Mouse (Mus musculus): ENCODE measurements around the gene Pgm2. TPM values are rescaled to one million over a fixed set of nuclear protein-coding genes. Genes with fewer than 3 reads are reported as not detected.

The Pgm2 gene
- polyA plus RNA-seq, 1 experiment from 2014 or later: 17.7 TPM

- no peak overlapping the region for H3K4me3 ChIP-seq
- H3K36me3 ChIP-seq (replicated peaks): no peaks in the 10 kb centered on the region
- H3K4me2 ChIP-seq: no peak overlapping the region
- ATAC-seq (replicated peaks): no peak
- no peak overlapping the region for H3K9ac ChIP-seq
- WGBS: 99% methylated on average over 10 of the region's 10 CpGs
- H3K27me3 ChIP-seq (replicated peaks): no peaks in the 10 kb centered on the region
- H3K9me3 ChIP-seq: no peaks in the 10 kb centered on the region
- H3K27ac ChIP-seq: no peak overlapping the region
- no peaks in the 10 kb centered on the region for H3K4me1 ChIP-seq
These were observed 76.3 kb downstream of the Pgm2 start for GRCm38 (mm10) chr5:64168990-64169540.

- H3K9me3 ChIP-seq: no peaks in the 10 kb centered on the region
- WGBS: 83% methylated on average over 3 of the region's 3 CpGs
- peak; percentile 54; the same call in 1 of the 2 replicates for ATAC-seq (replicated peaks)
- H3K27me3 ChIP-seq (replicated peaks): no peaks in the 10 kb centered on the region
- no peaks in the 10 kb centered on the region for H3K4me1 ChIP-seq
- H3K36me3 ChIP-seq (replicated peaks): no peaks in the 10 kb centered on the region
- no peak overlapping the region for H3K9ac ChIP-seq
- no peak overlapping the region for H3K4me2 ChIP-seq
- no peak overlapping the region for H3K27ac ChIP-seq
- no peak overlapping the region for H3K4me3 ChIP-seq
These were observed 80.1 kb downstream of the Pgm2 start for GRCm38 (mm10) chr5:64172884-64173283.

GRCm38 (mm10) chr5:64173302-64173701 is 80.6 kb downstream of the Pgm2 start:
- ATAC-seq (replicated peaks): 0 out of 2 replicates have a peak, but pooled peaks have one; percentile 37
- H3K9me3 ChIP-seq: no peaks in the 10 kb centered on the region

GRCm38 (mm10) chr5:64174429-64174935 is 81.7 kb downstream of the Pgm2 start:
- H3K27ac ChIP-seq: no peak overlapping the region
- H3K27me3 ChIP-seq (replicated peaks): no peaks in the 10 kb centered on the region
- no peaks in the 10 kb centered on the region for H3K36me3 ChIP-seq (replicated peaks)
- ATAC-seq (replicated peaks): no peak
- WGBS: 84% methylated on average over 5 of the region's 5 CpGs
- H3K4me3 ChIP-seq: no peak overlapping the region
- H3K4me2 ChIP-seq: no peak overlapping the region
- no peak overlapping the region for H3K9ac ChIP-seq
- H3K4me1 ChIP-seq: no peaks in the 10 kb centered on the region
- H3K9me3 ChIP-seq: no peaks in the 10 kb centered on the region

More at GRCm38 (mm10) chr5:64173302-64173701, 80.6 kb downstream of the Pgm2 start:
- Histone ChIP-seq H3K4me3 (no peak overlapping the region), H3K27me3 (replicated peaks) (no peaks in the 10 kb centered on the region), H3K9ac (no peak overlapping the region), H3K36me3 (replicated peaks) (no peaks in the 10 kb centered on the region), H3K27ac (no peak overlapping the region), H3K4me1 (no peaks in the 10 kb centered on the region), H3K4me2 (no peak overlapping the region)
- 65% methylated on average over 16 of the region's 16 CpGs for WGBS

Small RNAs within 50 kb of the gene (microRNA-seq; reads per million reads assigned to microRNA genes)
- not detected for gene Gm22395
- gene Gm23967: not detected

Other genes with a start within 250 kb of the Pgm2 start
- 8.9 and 9.0 TPM in 2 replicates for gene Rell1, start 124.1 kb upstream of the Pgm2 start, polyA plus RNA-seq (2015; fragmentation: Nextera tagmentation; extraction: Ambion mirVana)
- gene Tbc1d1, start 63.4 kb downstream of the Pgm2 start, polyA plus RNA-seq (2015; fragmentation: Nextera tagmentation; extraction: Ambion mirVana): 9.5 and 10.5 TPM in 2 replicates

Measured in midbrain, embryonic 15.5 days (tissue).